Mouse (Mus musculus): ENCODE results near the gene Med21.

DNA sequence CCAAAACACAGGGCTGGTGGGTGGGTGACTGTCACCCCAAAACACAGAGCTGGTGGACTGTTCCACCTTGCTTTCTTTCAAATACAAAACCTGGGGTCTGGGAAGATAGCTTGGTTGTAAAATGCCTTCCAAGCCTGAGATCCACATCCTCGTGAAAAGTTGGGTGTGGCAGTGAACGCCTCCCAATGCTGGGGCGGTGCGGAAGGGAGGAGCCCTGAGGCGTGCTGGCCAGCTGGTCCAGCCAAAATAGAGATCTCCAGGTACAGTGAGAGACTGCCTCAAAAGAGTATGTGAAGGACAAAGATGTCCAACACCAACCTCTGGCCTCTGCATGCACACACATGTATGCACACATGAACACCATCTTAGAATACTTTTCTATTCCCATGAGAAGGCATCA is 27.8 kb upstream of the Med21 start:
- TF ChIP-seq CTCF (IDR thresholded peaks at IDR 0.05; ENCODE audit: low read depth) (no peak), EP300 (optimal IDR thresholded peaks at IDR 0.05) (no peak)
